In the genomic region with DNA sequence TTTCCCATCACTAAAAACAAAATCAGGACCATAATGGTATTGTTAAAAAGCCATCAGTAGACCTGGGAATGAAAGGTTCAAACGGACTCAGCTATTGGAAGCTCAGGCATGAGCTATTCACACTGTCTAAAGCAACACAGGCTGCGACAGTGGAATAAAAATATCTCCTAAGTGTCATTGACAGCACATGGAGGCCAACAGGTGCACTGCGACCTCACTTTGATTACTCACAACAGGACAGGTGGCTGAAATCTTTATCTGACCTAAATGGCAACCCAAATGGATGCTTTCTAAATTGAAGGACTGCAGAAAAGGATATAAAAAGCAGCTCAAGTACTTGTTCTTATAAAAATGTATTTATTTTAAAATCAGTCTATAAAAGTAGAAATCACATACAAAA, we compare ENCODE assay signal across 14 mouse cellular contexts.
"Had no signal": no experiment of that assay in that cellular context is flagged by ENCODE, and none has a peak within 500 bp of the region (broad histone marks: within the 10 kb centered on the region; RNA-seq: fewer than 3 reads in every experiment).

No protein-coding gene starts in this region.

- H3K9me3 ChIP-seq: kidney, embryonic 15.5 days; limb, embryonic 12.5 days; limb, embryonic 15.5 days; megakaryocyte, embryonic 14.5 days; midbrain, embryonic 15.5 days had no signal

- H3K9ac ChIP-seq: kidney, embryonic 15.5 days; limb, embryonic 12.5 days; limb, embryonic 15.5 days; lung, embryonic 14.5 days; midbrain, embryonic 15.5 days had no signal

- H3K27me3 ChIP-seq: kidney, embryonic 15.5 days; limb, embryonic 12.5 days; limb, embryonic 15.5 days; megakaryocyte, embryonic 14.5 days; midbrain, embryonic 15.5 days had no signal

- H3K27ac ChIP-seq: kidney, embryonic 15.5 days; limb, embryonic 12.5 days; limb, embryonic 15.5 days; midbrain, embryonic 15.5 days had no signal

- H3K4me1 ChIP-seq: kidney, embryonic 15.5 days; limb, embryonic 12.5 days; limb, embryonic 15.5 days; megakaryocyte, embryonic 14.5 days; midbrain, embryonic 15.5 days had no signal

- H3K4me3 ChIP-seq: kidney, embryonic 15.5 days; limb, embryonic 12.5 days; limb, embryonic 15.5 days; megakaryocyte, embryonic 14.5 days; midbrain, embryonic 15.5 days had no signal

- H3K4me2 ChIP-seq: kidney, embryonic 15.5 days; limb, embryonic 12.5 days; limb, embryonic 15.5 days; lung, embryonic 14.5 days; midbrain, embryonic 11.5 days; midbrain, embryonic 15.5 days had no signal

- DNase-seq: kidney, adult 11 months; kidney, adult 8-10 months; kidney, postnatal 10 days; kidney, postnatal 4 days; left cerebral cortex, postnatal 4 days; lung, embryonic 14.5 days; thymus, adult 18-20 months; thymus, postnatal 36 days had no signal
